Mouse (Mus musculus): ENCODE data around the gene Cd86.

Cd86 gene

DNA sequence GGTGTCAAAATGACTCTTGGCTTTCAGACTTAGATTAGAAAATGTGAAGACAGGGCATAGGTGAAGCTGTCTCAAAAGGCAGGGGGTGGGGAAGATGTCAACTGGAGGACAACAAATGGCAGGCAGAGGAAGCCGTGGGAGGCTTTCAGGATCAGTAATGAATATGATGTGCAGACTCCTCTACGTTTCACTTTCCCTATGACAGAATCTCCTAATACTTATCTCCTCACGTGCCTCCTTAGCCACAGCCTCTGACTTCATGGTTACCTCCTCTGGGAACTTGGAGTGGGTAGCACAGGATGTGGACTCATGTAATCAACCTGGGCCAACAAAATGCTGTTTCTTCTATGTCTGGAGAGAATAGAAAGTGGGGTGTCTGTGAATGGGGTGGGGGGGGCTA lies 63.2 kb downstream of the Cd86 start:
- no peak for DNase-seq (ENCODE audit: low read depth, low spot score)

- DNase-seq (ENCODE audit: low read depth, low spot score), result no peak
Measured at GRCm38 (mm10) chr16:36598265-36598664, 67.6 kb downstream of the Cd86 start.

DNA sequence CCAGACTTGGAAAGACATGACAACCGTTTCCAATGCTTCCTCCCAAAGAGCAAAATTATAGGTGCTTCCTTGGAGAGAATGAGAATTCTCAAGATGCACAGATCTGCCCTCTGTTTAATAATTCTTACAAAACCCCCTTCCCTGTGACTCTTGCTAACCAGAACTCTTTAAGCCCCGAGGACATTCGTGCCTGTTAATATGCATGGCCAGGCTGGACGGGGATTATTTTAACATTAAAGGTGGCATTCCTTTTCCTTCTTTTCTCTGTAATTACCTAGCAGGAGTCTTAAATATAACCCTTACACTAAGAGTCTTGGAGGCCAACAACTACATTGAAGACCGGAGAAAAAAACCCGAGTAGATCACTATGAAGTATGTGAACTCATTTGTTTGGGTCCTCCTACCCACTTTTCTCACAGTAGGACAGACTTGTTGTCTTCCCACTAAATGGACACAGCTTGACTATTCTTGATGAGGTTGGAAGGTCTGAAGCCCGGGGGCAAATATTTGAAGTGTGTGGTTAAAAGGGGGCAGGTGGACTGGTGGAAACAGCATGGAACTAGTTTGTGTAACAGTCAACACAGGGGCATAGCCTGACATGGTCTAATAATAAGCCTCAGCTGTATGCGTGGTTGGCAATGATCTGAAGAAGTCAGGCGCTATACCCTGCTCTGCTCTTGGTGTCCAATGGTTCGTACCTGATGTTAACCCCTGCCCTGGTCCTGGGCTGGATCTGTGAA lies 69.0 kb downstream of the Cd86 start:
- no peak for DNase-seq (ENCODE audit: low read depth, low spot score)

DNA sequence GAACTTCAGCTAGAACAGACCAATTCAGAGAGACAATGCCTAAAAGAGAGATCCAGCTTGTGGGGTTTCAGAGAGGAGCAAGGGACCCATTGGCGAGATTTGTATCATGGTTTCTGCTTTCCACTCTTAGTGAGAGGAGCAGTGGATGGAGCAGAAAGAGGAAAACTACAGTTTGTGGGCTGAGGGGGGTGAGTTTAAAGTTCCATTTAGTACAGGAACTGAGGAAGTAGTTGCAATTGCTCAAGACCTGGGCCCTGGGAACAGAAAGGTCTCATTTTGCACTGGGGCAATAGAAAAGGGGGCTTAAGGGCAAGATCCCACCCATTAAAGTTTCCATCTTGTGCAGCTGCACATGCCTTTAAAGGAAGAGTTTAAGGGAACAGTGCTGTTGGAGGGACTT lies 76.0 kb downstream of the Cd86 start:
- no peak for DNase-seq (ENCODE audit: low read depth, low spot score)

- DNase-seq (ENCODE audit: low read depth, low spot score), result no peak
Measured at GRCm38 (mm10) chr16:36587971-36588370, 77.9 kb downstream of the Cd86 start.

DNA sequence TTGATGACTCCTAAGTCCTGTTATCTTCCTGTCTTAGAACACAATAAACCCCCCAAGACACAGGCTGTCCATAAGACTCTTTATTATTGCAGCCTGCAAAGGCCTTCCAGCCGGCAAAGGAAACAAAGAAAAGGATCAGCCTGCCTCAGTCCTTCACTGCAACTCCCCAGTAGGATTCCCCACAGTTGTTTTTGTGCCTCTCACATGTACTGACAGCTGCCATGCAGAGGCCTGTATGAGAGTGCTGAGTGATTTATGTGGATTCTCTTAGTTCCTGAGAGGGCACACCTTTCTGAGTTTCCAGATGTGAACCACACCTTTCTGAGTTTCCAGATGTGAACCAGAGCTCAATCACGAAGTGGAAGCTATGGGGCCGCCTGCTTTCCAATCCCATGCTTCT lies 83.8 kb downstream of the Cd86 start:
- DNase-seq (ENCODE audit: low read depth, low spot score), result no peak

DNA sequence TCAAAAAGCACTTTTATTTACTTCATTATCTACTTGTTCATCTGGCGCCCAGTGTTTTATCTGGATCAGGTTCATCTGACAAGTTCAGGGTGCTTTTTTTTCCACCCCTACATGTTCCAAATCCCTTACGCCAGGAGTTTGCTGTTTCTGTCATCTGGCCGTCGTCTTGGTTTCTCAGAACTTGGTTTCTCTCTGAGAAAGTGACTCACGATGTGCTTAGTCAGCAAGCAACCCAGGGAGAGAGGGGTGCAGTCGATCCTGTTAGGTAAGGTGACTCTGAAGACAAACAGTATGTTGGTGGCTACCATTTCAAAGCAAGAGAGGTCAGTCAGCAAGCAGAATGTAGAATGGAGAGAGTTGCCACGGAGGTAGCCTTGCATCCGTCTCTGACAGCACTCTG lies 93.9 kb downstream of the Cd86 start:
- DNase-seq (ENCODE audit: low read depth, low spot score), result peak; percentile 29

DNA sequence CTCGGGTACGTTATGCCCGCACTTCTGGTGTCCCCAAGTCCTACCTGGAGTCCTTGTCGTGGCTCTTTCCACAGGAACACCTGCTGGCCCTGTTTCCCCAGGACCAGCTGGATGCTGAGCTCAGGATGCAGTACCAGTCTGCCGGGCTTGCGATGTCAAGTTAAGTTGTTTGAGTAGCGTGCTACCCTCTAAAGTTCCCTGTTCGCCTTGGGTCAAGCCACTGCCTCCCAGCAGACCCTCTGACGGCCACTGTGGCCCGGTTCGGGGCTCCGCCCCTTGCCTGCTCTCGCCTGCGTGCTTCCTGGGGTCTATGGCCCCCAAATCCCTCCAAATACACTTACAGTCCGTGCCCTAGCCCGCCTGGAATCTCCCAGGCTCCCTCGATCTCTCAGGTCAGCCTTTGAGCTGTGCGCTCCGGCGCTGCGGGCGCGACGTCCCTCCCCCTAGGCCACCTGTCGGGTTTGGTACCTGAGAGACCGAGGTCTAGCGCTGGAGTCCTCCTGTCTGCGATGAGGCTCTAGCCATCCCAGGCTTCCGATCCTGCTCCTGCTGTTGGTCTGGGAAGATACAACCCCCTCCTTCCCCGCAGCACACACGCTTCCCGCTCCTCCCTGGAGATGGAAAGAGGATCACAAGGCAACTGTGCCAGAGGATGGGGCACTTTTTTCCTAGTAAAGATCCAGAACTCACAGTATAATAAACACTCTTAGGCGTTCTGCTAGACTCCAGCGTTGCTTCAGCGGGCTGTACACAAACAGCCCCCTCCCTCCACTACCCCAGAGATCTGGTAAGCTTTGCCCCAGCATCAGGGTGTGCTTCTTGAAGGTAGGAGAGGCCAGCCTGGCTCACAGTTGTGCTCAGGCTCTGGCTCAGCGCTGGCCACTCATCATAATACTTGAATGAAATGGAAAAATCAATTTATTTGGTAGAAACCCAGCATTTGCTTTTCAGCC lies 104.2 kb downstream of the Cd86 start, which contains the start of gene Casr:
Casr (minus strand) TSS at position 756 of the 953 bp plus-strand sequence.
- no peak for DNase-seq (ENCODE audit: low read depth, low spot score)

DNA sequence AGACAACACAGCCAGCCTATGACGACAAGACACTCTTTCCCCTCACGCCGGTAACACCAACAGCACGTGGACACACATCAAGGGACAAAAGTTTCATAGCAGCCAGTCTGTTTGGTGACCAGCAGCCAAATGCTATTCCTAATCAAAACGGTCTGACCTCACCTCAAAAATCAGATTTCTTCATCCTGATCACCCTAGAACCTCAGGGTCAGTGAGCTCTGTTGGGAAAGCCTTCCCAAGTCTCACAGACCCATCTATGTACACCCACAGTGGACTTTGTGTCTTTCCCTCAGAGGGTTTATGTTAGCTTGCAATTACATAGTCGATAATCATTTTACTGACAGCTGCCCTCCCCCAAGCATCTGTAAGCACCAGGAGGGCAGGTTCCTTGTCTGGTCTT lies 106.3 kb downstream of the Cd86 start:
- DNase-seq (ENCODE audit: low read depth, low spot score), result no peak

DNA sequence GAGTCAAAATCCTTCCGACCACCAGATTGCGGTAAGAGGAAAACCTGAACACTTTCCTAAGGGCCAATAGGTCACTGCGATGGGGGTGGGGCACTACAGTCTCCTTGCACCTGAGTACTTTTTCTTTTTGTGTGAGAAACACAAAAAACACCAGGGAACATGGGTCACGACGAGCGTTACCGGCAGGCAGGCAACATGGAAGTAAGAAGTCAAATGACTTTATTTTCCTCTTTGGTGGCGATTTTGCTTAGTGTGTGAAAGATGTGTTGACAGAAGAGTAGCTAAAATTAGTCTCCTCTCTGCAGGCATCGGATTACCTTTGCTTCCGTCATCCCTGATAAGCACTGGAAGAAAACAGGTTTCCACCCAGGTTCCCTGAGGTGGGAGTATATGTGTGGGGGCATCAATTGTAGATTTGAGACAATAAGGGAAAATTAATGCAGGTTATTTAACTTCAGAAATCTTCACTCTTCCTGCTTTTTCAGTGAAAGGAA lies 110.2 kb downstream of the Cd86 start:
- no peak for DNase-seq (ENCODE audit: low read depth, low spot score)
